Mouse (Mus musculus) urinary bladder, postnatal 14 days (tissue): Measurements from ENCODE around the gene Nub1.
"Not testable (repeated sequence)": the region's sequence is repeated elsewhere in the genome, so short reads cannot be mapped to it uniquely, and the experiment has no call there.

Experiments
- DNase-seq: peaks from one replicate; pipeline ENCODE4 v3.0.0; 2021; ENCODE audit warnings: low spot score

Nub1 gene

GRCm38 (mm10) chr5:24685366-24686093 lies at the start of gene Nub1:
Gene Nub1 (plus strand): TSS chr5:24685532.
- peak; percentile 99 for DNase-seq

- no peak for DNase-seq
These were observed 48.3 kb upstream of the Nub1 start for GRCm38 (mm10) chr5:24636987-24637386.

GRCm38 (mm10) chr5:24638131-24638530 lies 47.2 kb upstream of the Nub1 start:
- no peak for DNase-seq

- DNase-seq, result no peak
These were observed 46.3 kb upstream of the Nub1 start for GRCm38 (mm10) chr5:24639081-24639480.

DNA sequence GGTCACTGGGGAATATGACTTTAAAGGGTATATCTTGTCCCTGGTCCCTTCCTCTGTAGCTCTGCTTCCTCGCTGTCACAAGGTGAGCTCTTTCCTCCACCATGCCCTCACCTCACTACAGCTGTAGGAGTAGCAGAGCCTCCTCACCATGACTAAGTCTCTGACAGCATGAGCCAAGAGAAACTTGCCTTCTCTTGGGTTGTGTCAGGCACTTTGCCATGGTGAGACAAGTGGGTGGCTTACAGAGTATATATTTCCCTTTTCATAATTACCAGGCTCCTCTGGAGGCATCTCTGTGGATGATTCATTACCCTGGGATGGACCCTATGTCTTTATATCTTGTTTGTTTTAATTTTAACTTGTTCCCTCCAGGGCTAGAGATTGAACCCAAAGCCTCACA lies 39.9 kb upstream of the Nub1 start:
- no peak for DNase-seq

DNA sequence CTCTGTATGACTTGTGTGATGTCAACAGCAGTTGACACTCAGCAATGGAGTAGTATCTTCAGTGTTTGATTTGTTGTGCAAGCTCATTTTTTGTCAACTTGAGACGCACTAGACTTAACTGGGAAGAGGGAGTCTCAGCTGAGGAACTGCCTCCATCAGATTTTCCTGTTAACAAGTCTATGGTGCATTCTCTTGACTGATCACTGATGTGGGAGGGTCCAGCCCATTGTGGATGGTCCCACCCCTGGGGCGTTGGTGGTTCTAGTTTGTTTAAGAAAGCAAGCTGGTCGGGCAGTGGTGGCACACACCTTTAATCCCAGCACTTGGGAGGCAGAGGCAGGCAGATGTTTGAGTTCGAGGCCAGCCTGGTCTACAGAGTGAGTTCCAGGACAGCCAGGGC lies 36.1 kb upstream of the Nub1 start:
- no peak for DNase-seq

DNA sequence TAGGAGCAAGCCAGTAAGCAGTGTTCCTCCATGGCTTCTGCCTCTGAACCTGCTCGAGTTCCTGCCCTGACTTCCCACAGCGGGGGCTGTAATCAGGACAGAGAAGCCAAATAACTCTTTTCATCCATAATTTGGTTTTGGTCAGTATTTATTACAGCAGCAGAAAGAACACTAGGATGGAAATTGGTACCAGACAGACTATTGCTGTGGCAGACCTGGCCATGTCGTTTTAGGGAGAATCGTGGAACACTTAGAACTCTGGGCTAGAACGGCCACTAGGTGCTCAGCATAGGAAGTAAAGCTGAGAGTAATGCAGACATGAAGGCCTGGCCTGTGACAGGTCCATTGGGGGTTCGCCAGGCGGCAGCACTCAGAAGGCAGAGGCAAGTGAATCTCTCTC lies 35.6 kb upstream of the Nub1 start:
- no peak for DNase-seq

- no peak for DNase-seq
These were observed 34.0 kb upstream of the Nub1 start for GRCm38 (mm10) chr5:24651356-24651755.

GRCm38 (mm10) chr5:24651768-24652752 lies 33.3 kb upstream of the Nub1 start:
- peak; percentile 83 for DNase-seq

GRCm38 (mm10) chr5:24652780-24653179 lies 32.6 kb upstream of the Nub1 start:
- DNase-seq, result no peak

DNA sequence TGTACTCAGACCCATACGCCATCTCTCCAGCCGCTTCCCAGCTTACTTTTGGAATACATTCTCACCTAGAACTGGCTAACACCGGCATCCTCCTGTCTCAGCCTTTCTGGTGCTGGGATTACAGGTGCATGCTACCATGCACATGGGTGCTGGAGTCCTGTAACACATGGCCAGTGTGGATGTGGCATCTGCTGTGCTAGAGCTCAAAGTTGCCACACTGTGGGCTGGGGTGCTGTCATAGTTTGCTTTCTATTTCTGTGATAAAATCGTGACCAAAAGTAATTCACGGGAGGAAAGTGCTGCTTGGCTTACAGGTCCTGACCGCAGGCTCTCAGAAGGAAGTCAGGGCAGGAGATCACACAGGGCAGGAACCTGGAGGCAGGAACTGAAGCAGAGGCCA lies 30.8 kb upstream of the Nub1 start:
- DNase-seq, result no peak

DNA sequence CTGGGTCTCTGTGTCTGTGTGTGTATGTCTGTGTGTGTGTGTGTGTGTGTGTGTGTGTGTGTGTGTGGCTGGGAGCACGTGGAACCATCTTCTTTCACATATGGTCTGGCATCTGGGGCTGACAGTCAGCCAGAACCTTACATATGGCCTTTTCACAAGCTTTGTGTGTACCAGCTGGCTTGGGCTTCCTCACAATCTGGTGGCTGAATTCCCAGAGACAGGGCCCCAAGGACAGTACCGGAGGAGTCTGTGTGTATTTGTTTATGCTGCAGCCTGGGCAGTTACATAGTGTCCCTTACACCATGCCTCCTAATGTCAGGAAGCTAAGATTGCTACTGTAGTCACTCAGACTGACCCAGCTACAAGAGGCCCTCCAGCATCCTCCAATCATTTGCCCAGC lies 28.2 kb upstream of the Nub1 start:
- no peak for DNase-seq

- DNase-seq, result no peak
These were observed 25.5 kb upstream of the Nub1 start for GRCm38 (mm10) chr5:24659708-24660423.

DNA sequence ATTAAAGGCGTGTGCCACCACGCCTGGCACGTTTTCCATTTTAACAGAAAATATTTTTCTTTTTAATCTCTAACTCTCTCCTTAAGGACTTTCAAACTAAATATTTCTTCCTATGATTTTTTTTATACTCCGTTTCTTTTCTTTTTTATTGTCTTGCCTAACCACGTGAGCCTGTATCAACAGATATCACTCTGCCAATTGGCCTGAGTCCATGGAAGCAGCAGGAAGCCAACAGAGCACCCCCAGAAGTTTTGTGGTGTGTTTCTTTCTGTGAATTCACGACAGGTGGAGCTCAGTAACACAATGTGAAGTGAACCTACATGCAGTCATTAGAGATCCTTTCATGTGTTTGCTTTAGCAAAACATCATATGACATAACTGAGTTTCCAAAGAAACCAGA lies 23.9 kb upstream of the Nub1 start:
- no peak for DNase-seq

DNA sequence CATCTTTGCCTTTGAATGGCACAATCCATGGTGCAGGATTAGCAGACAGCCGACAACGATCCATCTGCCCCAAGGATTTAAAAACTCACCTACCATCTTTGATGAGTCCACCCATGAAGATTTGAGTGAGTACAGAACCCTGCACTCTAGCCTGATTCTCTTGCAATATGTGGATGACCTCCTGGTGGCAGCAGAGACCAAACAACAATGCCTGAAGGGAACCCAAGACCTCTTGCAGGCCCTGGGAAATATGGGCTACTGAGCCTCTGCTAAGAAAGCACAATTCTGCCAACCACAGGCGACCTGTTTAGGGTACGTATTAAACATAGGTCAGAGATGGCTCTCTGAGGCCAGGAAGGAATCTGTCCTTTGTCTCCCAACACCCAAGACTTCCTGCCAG lies 11.1 kb upstream of the Nub1 start:
- DNase-seq, result peak; percentile 84

DNA sequence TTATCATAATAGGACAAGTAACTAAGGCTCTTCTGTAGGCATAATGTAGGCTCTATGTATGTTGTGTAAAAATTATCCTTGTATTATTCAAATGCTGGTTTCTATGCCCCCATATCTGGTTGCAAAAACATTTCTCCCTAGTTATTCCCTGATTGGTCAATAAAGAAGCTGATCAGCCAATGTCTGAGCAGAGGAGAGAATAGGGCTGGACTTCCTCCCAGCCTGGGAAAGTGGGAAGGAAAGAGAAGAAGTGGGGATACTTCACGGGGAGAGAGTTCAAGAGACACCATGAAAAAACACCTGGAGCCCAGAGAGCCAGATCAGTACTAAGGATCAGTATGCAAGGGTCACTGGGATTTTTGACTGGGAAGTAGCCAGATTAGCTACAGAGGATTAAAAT lies 3.9 kb upstream of the Nub1 start:
- no peak for DNase-seq

DNA sequence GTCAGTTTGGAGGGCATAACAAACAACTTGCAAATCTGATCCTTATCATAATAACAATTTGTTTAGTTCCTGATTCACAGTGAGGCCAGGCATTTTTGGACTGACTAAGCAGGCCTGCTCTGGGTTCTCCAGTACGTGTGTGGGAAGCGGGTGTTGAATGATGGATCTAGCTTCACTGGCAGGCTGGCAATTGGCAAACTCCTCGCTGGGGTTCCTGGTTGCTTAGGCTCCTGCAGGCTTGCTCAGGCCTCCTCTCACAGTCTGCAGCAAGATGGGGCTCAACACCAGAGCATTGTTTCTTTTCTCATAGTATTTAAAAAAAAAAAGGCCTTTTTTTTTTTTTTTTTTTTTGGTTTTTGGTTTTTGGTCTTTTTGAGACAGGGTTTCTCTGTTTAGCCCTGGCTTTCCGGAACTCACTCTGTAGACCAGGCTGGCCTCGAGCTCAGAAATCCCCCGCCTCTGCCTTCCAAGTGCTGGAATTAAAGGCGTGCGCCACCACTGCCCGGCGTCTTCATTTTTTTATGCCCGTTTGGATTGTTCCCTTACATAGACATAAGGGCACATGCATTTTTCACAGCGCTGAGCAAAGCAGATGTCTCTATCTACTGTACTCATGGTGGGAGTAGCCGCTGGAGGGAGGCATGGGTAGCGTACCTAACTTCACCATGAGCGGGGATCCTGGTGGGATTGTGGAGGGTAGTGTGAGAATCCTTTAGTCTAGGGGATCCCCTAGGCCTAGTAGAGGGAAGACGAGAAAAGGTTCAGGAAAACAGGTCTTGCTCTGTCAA lies 560 bp upstream of the Nub1 start:
- DNase-seq, result peak; percentile 24

DNA sequence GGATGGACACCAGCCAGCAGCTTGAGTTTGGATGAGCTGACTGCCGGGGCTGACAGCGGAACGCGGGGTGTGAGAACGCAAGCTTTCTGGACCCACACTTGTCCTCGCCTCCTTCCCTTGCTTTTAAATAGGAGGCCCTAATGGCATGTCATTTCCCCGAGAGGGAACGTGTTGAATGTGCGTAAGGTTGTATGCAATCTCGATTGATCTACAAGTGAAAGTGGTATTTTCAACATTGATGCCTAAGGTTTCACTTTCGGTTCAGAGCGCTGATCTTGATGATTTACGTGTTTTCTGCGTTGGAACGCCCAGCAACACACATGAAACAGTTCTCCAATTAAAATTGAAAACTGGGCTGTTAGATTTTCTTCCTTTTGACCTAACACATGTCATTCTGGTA lies 844 bp downstream of the Nub1 start:
- no peak for DNase-seq

DNA sequence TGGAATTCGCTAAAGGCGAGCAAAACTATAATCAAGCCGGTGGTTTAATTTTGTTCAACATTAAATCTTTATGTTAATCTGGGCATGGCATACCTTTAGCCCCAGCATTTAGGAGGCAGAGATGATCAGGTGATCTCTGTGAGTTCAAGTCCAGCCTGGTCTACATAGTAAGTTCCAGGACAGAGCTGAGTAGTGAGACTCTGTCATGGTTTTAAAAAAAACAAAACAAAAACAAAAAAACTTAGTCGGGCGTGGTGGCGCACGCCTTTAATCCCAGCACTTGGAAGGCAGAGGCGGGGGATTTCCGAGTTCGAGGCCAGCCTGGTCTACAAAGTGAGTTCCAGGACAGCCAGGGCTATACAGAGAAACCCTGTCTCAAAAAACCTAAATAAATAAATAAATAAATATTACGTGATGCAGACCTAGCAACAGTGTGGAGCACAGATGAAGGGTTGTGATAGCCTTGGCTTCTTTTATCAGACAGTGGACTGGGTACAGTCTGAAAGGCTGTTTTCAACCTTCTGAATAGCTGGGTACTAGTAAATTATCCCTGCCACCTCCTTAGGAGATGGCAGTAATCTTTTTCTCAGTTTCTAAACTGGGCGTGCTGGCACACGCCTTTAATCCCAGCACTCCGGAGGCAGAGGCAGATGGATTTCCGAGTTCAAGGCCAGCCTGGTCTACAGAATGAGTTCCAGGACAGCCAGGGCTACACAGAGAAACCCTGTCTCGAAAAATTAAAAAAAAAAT lies 1.5 kb downstream of the Nub1 start:
- DNase-seq, result not testable (repeated sequence)

DNA sequence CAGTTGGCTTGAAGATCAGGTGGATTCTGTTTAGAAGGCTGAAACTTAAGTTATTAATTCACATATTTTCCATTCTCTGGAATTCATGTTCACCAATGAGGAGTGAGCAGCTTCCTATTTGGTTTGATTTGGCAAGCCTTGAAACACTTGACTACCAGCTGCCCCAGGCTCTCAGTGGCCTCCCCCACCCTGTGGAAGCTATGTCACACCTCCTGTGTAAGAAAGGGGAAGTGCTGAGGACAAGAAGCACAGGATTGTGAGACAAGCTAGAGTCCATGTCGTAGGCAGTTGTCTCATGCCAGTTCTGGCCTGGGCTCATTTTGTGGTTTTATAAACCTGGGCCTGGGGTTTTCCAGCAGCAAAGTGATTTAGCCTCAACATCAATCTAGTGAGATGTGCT lies 2.4 kb downstream of the Nub1 start:
- DNase-seq, result no peak

DNA sequence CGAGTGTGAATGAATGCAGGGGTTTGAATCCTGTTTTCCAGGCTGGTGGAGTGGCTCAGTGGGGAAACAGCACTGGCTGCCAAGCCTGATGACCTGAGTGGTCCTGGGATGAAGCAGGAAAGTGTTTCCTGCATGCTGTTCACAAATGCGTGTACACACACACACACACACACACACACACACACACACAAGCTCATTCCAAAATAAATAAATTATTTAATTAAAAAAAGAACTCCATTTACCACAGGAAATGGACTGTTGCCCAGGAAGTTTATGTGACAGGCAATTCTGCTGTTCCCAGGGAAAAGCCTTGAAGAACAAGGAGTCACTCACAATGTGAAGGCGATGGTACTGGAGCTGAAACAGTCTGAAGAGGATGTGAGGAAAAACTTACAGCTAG lies 11.4 kb downstream of the Nub1 start:
- DNase-seq, result no peak
